Mouse (Mus musculus) neural tube, embryonic 11.5 days (tissue): ENCODE measurements around the gene Abtb2. TPM values are rescaled to one million over a fixed set of nuclear protein-coding genes. Genes with fewer than 3 reads are reported as not detected.

ENCODE experiments used
- ATAC-seq: fragments of 200-750 bp; cut with Nextera tagmentation; 2 replicates; pipeline ENCODE4 v1.8.0; 2017; ENCODE audit warnings: moderate number of reproducible peaks, mild to moderate bottlenecking, moderate TSS enrichment, moderate library complexity; ENCODE audit not compliant: insufficient read depth, low FRiP score, low TSS enrichment
- DNase-seq: peaks from one replicate; pipeline ENCODE4 v3.0.0-alpha.2; 2015; ENCODE audit warnings: low spot score
- H3K27ac ChIP-seq: fragments of 300-500 bp; sonication (generic); 2 replicates; pipeline ENCODE4 v1.5.1; 2014; ENCODE audit warnings: low read depth, mild to moderate bottlenecking, low read length
- H3K27me3 ChIP-seq: fragments of 300-500 bp; sonication (generic); 2 replicates; pipeline ENCODE4 v1.6.1; 2014; ENCODE audit warnings: mild to moderate bottlenecking, low read length, mixed read lengths; ENCODE audit not compliant: control insufficient read depth, insufficient read depth
- H3K36me3 ChIP-seq: fragments of 300-500 bp; sonication (generic); 2 replicates; pipeline ENCODE4 v1.6.1; 2014; ENCODE audit warnings: mild to moderate bottlenecking, low read length, moderate library complexity, mixed read lengths; ENCODE audit not compliant: control insufficient read depth, insufficient read depth
- H3K4me1 ChIP-seq: fragments of 300-500 bp; sonication (generic); 2 replicates; pipeline ENCODE4 v1.6.1; 2014; ENCODE audit warnings: low read length, mixed read lengths; ENCODE audit not compliant: control insufficient read depth, insufficient read depth
- H3K4me2 ChIP-seq: fragments of 300-500 bp; sonication (generic); 2 replicates; pipeline ENCODE4 v1.6.1; 2014; ENCODE audit warnings: low read depth, mild to moderate bottlenecking, moderate library complexity
- H3K4me3 ChIP-seq: fragments of 300-500 bp; sonication (generic); 2 replicates; pipeline ENCODE4 v1.5.1; 2014; ENCODE audit warnings: low read depth, low read length
- H3K9ac ChIP-seq: fragments of 300-500 bp; sonication (generic); 2 replicates; pipeline ENCODE4 v1.6.1; 2014; ENCODE audit warnings: mild to moderate bottlenecking, low read length
- H3K9me3 ChIP-seq: fragments of 300-500 bp; sonication (generic); 2 replicates; pipeline ENCODE4 v1.6.1; 2016; ENCODE audit warnings: low read length; ENCODE audit not compliant: control insufficient read depth
- WGBS: fragments of 180-500 bp; shearing (Covaris S2); extraction: QIAGEN DNeasy Blood & Tissue Kit; methylation state at CpG from one replicate; pipeline ENCODE4 v1.1.7; 2014; 5-methylcytosine and 5-hydroxymethylcytosine counted together
- polyA plus RNA-seq: library from polyadenylated mRNA; unstranded; fragments of >200 nt; fragmentation: Nextera tagmentation; extraction: Ambion mirVana; gene quantifications from 2 replicates; pipeline ENCODE4 v1.2.1, GENCODE M21; 2014

The Abtb2 gene
- polyA plus RNA-seq, 1 experiment from 2014 or later: 15.6 TPM

- peak overlapping the region; percentile 92 for H3K4me2 ChIP-seq
- H3K4me1 ChIP-seq: peaks cover 16% of the 10 kb centered on the region
- H3K4me3 ChIP-seq: no peak overlapping the region
- WGBS: 16% methylated on average over 8 of the region's 8 CpGs
- H3K27ac ChIP-seq: no peak overlapping the region
- no peaks in the 10 kb centered on the region for H3K9me3 ChIP-seq
- DNase-seq (peak; percentile 74), ATAC-seq (no peak)
- H3K27me3 ChIP-seq: peaks cover 6% of the 10 kb centered on the region
- no peaks in the 10 kb centered on the region for H3K36me3 ChIP-seq
- H3K9ac ChIP-seq: no peak overlapping the region; the same call in 1 of the 2 replicates
Observed at GRCm38 (mm10) chr2:103564427-103565023, 1.6 kb upstream of the Abtb2 start.

GRCm38 (mm10) chr2:103565171-103565591, 929 bp upstream of the Abtb2 start:
- DNase-seq (peak; percentile 67), ATAC-seq (peak; percentile 25; the same call in 1 of the 2 replicates)
- Histone ChIP-seq H3K4me3 (peak overlapping the region; percentile 72), H3K4me1 (peaks cover 19% of the 10 kb centered on the region), H3K36me3 (no peaks in the 10 kb centered on the region), H3K27me3 (peaks cover 6% of the 10 kb centered on the region), H3K9ac (peak overlapping the region; percentile 3; the same call in 1 of the 2 replicates), H3K9me3 (no peaks in the 10 kb centered on the region), H3K4me2 (peak overlapping the region; percentile 92), H3K27ac (no peak overlapping the region)
- WGBS: under 1% methylated on average over 22 of the region's 22 CpGs

- H3K27me3 ChIP-seq: peaks cover 6% of the 10 kb centered on the region
- no peaks in the 10 kb centered on the region for H3K9me3 ChIP-seq
- H3K4me2 ChIP-seq: peak overlapping the region; percentile 92
- peak overlapping the region; percentile 72 for H3K27ac ChIP-seq
- peaks cover 19% of the 10 kb centered on the region for H3K4me1 ChIP-seq
- WGBS: under 1% methylated on average over 37 of the region's 40 CpGs
- no peaks in the 10 kb centered on the region for H3K36me3 ChIP-seq
- H3K9ac ChIP-seq: peak overlapping the region; percentile 73
- peak overlapping the region; percentile 72 for H3K4me3 ChIP-seq
- ATAC-seq: peak; percentile 49; the same call in 1 of the 2 replicates
- DNase-seq: no peak
Observed at GRCm38 (mm10) chr2:103566423-103566712, 258 bp downstream of the Abtb2 start.

- H3K36me3 ChIP-seq: no peaks in the 10 kb centered on the region
- peaks cover 19% of the 10 kb centered on the region for H3K4me1 ChIP-seq
- no peaks in the 10 kb centered on the region for H3K9me3 ChIP-seq
- H3K9ac ChIP-seq: peak overlapping the region; percentile 73
- H3K4me2 ChIP-seq: peak overlapping the region; percentile 92
- H3K4me3 ChIP-seq: peak overlapping the region; percentile 72
- DNase-seq: peak; percentile 72
- ATAC-seq: peak; percentile 28
- H3K27me3 ChIP-seq: peaks cover 6% of the 10 kb centered on the region
- H3K27ac ChIP-seq: peak overlapping the region; percentile 72
- under 1% methylated on average over 79 of the region's 79 CpGs for WGBS
Observed at GRCm38 (mm10) chr2:103566713-103567521, 807 bp downstream of the Abtb2 start.

- no peak overlapping the region for H3K9ac ChIP-seq
- DNase-seq (peak; percentile 16), ATAC-seq (no peak)
- peaks cover 19% of the 10 kb centered on the region for H3K4me1 ChIP-seq
- H3K36me3 ChIP-seq: no peaks in the 10 kb centered on the region
- no peak overlapping the region for H3K27ac ChIP-seq
- no peaks in the 10 kb centered on the region for H3K9me3 ChIP-seq
- peaks cover 6% of the 10 kb centered on the region for H3K27me3 ChIP-seq
- H3K4me3 ChIP-seq: peak overlapping the region; percentile 72
- WGBS: 34% methylated on average over 7 of the region's 7 CpGs
- peak overlapping the region; percentile 92 for H3K4me2 ChIP-seq
Observed at GRCm38 (mm10) chr2:103568161-103568560, 2.1 kb downstream of the Abtb2 start.

- Histone ChIP-seq H3K36me3 (no peaks in the 10 kb centered on the region), H3K4me1 (peaks cover 19% of the 10 kb centered on the region), H3K27ac (no peak overlapping the region), H3K9me3 (no peaks in the 10 kb centered on the region), H3K9ac (no peak overlapping the region), H3K4me3 (0 out of 2 replicates have a peak overlapping the region, but pooled peaks have one; percentile 4), H3K4me2 (peak overlapping the region; percentile 92), H3K27me3 (peaks cover 6% of the 10 kb centered on the region; the same call in 1 of the 2 replicates)
- DNase-seq: no peak
- no peak for ATAC-seq
- 76% methylated on average over 1 of the region's 1 CpGs for WGBS
Observed at GRCm38 (mm10) chr2:103569716-103570115, 3.6 kb downstream of the Abtb2 start.

GRCm38 (mm10) chr2:103572354-103572753, 6.2 kb downstream of the Abtb2 start:
- Histone ChIP-seq H3K4me1 (peaks cover 10% of the 10 kb centered on the region), H3K4me3 (no peak overlapping the region), H3K27me3 (peaks cover 5% of the 10 kb centered on the region; the same call in 1 of the 2 replicates), H3K4me2 (no peak overlapping the region), H3K9ac (no peak overlapping the region), H3K36me3 (no peaks in the 10 kb centered on the region), H3K27ac (no peak overlapping the region), H3K9me3 (no peaks in the 10 kb centered on the region)
- WGBS: 86% methylated on average over 2 of the region's 2 CpGs
- no peak for DNase-seq
- ATAC-seq: no peak

GRCm38 (mm10) chr2:103576371-103576770, 10.3 kb downstream of the Abtb2 start:
- Histone ChIP-seq H3K27ac (no peak overlapping the region), H3K4me2 (no peak overlapping the region), H3K4me3 (no peak overlapping the region), H3K27me3 (no peaks in the 10 kb centered on the region), H3K9ac (no peak overlapping the region), H3K36me3 (no peaks in the 10 kb centered on the region), H3K4me1 (no peaks in the 10 kb centered on the region; the same call in 1 of the 2 replicates), H3K9me3 (no peaks in the 10 kb centered on the region)
- ATAC-seq: no peak
- 91% methylated on average over 3 of the region's 3 CpGs for WGBS
- no peak for DNase-seq
